Mouse (Mus musculus): ENCODE measurements around the gene Gmnc. TPM values are rescaled to one million over a fixed set of nuclear protein-coding genes. Genes with fewer than 3 reads are reported as not detected.

Gene Gmnc
- 1 to 10 TPM; 2.0 to 3.5 (median 2.7) TPM for total RNA-seq (2022)

GRCm38 (mm10) chr16:26991477-26992300 is at the start of gene Gmnc:
Gene Gmnc, minus strand, starts transcription at chr16:26991652.
- no peak for DNase-seq (ENCODE audit: low spot score in 2 of 2)

GRCm38 (mm10) chr16:27027281-27027680 is 35.8 kb upstream of the Gmnc start:
- no peak for DNase-seq (ENCODE audit: low spot score in 2 of 2)

GRCm38 (mm10) chr16:27026226-27026625 is 34.8 kb upstream of the Gmnc start:
- no peak for DNase-seq (ENCODE audit: low spot score in 2 of 2)

GRCm38 (mm10) chr16:27022746-27023145 is 31.3 kb upstream of the Gmnc start:
- no peak for DNase-seq (ENCODE audit: low spot score in 2 of 2)

GRCm38 (mm10) chr16:27017309-27017708 is 25.9 kb upstream of the Gmnc start:
- DNase-seq (ENCODE audit: low spot score in 2 of 2), result no peak

GRCm38 (mm10) chr16:27002714-27003113 is 11.3 kb upstream of the Gmnc start:
- DNase-seq (ENCODE audit: low spot score in 2 of 2), result no peak

- DNase-seq (ENCODE audit: low spot score in 2 of 2), result no peak
Observed at GRCm38 (mm10) chr16:26999563-26999962, 8.1 kb upstream of the Gmnc start.

GRCm38 (mm10) chr16:26989415-26990315 is 1.8 kb downstream of the Gmnc start:
- DNase-seq (ENCODE audit: low spot score in 2 of 2), result peak in 1 of 2 experiments; percentile 12

- DNase-seq (ENCODE audit: low spot score in 2 of 2), result no peak
Observed at GRCm38 (mm10) chr16:26988188-26988587, 3.3 kb downstream of the Gmnc start.

- DNase-seq (ENCODE audit: low spot score in 2 of 2), result no peak
Observed at GRCm38 (mm10) chr16:26985796-26986195, 5.7 kb downstream of the Gmnc start.

GRCm38 (mm10) chr16:26982112-26982511 is 9.3 kb downstream of the Gmnc start:
- no peak for DNase-seq (ENCODE audit: low spot score in 2 of 2)

- DNase-seq (ENCODE audit: low spot score in 2 of 2), result peak in 1 of 2 experiments; percentile 14
Observed at GRCm38 (mm10) chr16:26967967-26968366, 23.5 kb downstream of the Gmnc start.

- DNase-seq (ENCODE audit: low spot score in 2 of 2), result no peak
Observed at GRCm38 (mm10) chr16:26966830-26967229, 24.6 kb downstream of the Gmnc start.

- DNase-seq (ENCODE audit: low spot score in 2 of 2), result no peak
Observed at GRCm38 (mm10) chr16:26961971-26962370, 29.5 kb downstream of the Gmnc start.

GRCm38 (mm10) chr16:26951601-26952000 is 39.9 kb downstream of the Gmnc start:
- no peak for DNase-seq (ENCODE audit: low spot score in 2 of 2)

- no peak for DNase-seq (ENCODE audit: low spot score in 2 of 2)
Observed at GRCm38 (mm10) chr16:26950209-26950608, 41.2 kb downstream of the Gmnc start.

GRCm38 (mm10) chr16:26903968-26904367 is 87.5 kb downstream of the Gmnc start:
- DNase-seq (ENCODE audit: low spot score in 2 of 2), result no peak

GRCm38 (mm10) chr16:26901471-26901870 is 90.0 kb downstream of the Gmnc start:
- DNase-seq (ENCODE audit: low spot score in 2 of 2), result peak in 1 of 2 experiments; percentile 38

- no peak for DNase-seq (ENCODE audit: low spot score in 2 of 2)
Observed at GRCm38 (mm10) chr16:26886337-26886736, 105.1 kb downstream of the Gmnc start.

GRCm38 (mm10) chr16:26876885-26877284 is 114.6 kb downstream of the Gmnc start:
- DNase-seq (ENCODE audit: low spot score in 2 of 2), result no peak
